Mouse (Mus musculus) heart, embryonic 11.5 days (tissue): ENCODE measurements around the gene Gpr146. TPM values are rescaled to one million over a fixed set of nuclear protein-coding genes. Genes with fewer than 3 reads are reported as not detected.

Source experiments
- ATAC-seq: fragments of 200-750 bp; cut with Nextera tagmentation; replicated peaks from 2 replicates; pipeline ENCODE4 v1.8.0; 2017; ENCODE audit warnings: moderate library complexity; ENCODE audit not compliant: insufficient number of reproducible peaks, low FRiP score, low TSS enrichment
- H3K27ac ChIP-seq: fragments of 300-500 bp; sonication (generic); 2 replicates; pipeline ENCODE4 v1.5.1; 2014; ENCODE audit warnings: mild to moderate bottlenecking, low read depth, low read length
- H3K27me3 ChIP-seq: fragments of 300-500 bp; sonication (generic); 2 replicates; pipeline ENCODE4 v1.6.1; 2014; ENCODE audit warnings: mild to moderate bottlenecking, low read length, mixed read lengths; ENCODE audit not compliant: control insufficient read depth, insufficient read depth
- H3K36me3 ChIP-seq: fragments of 300-500 bp; sonication (generic); 2 replicates; pipeline ENCODE4 v1.6.1; 2014; ENCODE audit warnings: mild to moderate bottlenecking, low read length, moderate library complexity, mixed read lengths; ENCODE audit not compliant: control insufficient read depth, insufficient read depth
- H3K4me1 ChIP-seq: fragments of 300-500 bp; sonication (generic); 2 replicates; pipeline ENCODE4 v1.6.1; 2014; ENCODE audit warnings: low read length; ENCODE audit not compliant: control insufficient read depth, insufficient read depth
- H3K4me2 ChIP-seq: fragments of 300-500 bp; sonication (generic); 2 replicates; pipeline ENCODE4 v1.6.1; 2014; ENCODE audit warnings: mild to moderate bottlenecking, moderate library complexity
- H3K4me3 ChIP-seq: fragments of 300-500 bp; sonication (generic); 2 replicates; pipeline ENCODE4 v1.5.1; 2014; ENCODE audit warnings: low read depth, low read length
- H3K9ac ChIP-seq: fragments of 300-500 bp; sonication (generic); 2 replicates; pipeline ENCODE4 v1.6.1; 2014; ENCODE audit warnings: mild to moderate bottlenecking, low read depth, low read length, moderate library complexity
- H3K9me3 ChIP-seq: fragments of 300-500 bp; sonication (generic); replicated peaks from 2 replicates; pipeline ENCODE4 v1.6.1; 2016; ENCODE audit warnings: low read length; ENCODE audit not compliant: control insufficient read depth
- WGBS: fragments of 180-500 bp; shearing (Covaris S2); extraction: QIAGEN DNeasy Blood & Tissue Kit; methylation state at CpG from one replicate; pipeline ENCODE4 v1.1.7; 2014; ENCODE audit not compliant: insufficient replicate concordance; 5-methylcytosine and 5-hydroxymethylcytosine counted together
- polyA plus RNA-seq: library from polyadenylated mRNA; unstranded; fragments of >200 nt; fragmentation: Nextera tagmentation; extraction: Ambion mirVana; gene quantifications from 2 replicates; pipeline ENCODE4 v1.2.1, GENCODE M21; 2014

Gene Gpr146
- polyA plus RNA-seq, 1 experiment from 2014 or later = 7.5 TPM

DNA sequence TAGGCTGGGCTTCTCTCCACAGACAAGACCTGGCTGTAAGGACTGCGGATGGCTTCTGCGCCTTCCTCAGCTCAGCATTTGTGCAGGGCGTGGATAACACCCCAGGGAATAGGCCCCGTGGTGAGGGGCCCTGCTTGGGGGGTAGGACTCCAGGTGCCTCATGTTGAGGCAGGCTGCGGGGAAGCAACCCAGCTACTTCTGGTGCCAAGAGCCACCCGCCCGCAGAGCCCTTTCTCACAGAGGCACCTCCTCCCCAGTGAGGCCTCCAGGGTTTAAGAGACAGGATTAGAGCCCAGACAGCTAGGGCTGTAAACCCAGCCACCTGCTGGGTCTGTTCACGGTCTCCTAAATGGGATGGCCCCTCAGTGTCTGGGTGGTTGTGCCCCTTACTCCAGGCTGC is 25.9 kb upstream of the Gpr146 start:
- no peak for ATAC-seq
- 0 out of 2 replicates have a peak overlapping the region, but pooled peaks have one; percentile 18 for H3K9ac ChIP-seq

GRCm38 (mm10) chr5:139352317-139352716 is 25.2 kb upstream of the Gpr146 start, which contains the start of gene Cyp2w1:
Gene Cyp2w1, plus strand, starts transcription at chr5:139352617.
- no peaks in the 10 kb centered on the region for H3K9me3 ChIP-seq
- no peak for ATAC-seq
- peaks cover 36% of the 10 kb centered on the region for H3K27me3 ChIP-seq
- no peak within 1 kb of the TSS for H3K27ac ChIP-seq
- 51% methylated on average over 6 of the region's 6 CpGs for WGBS
- no peak within 1 kb of the TSS for H3K4me3 ChIP-seq
- H3K36me3 ChIP-seq = no peaks in the 10 kb centered on the region
- H3K4me1 ChIP-seq = no peaks in the 10 kb centered on the region; the same call in 1 of the 2 replicates
- no peak within 1 kb of the TSS for H3K4me2 ChIP-seq
- 0 out of 2 replicates have a peak within 1 kb of the TSS, but pooled peaks have one; percentile 18 for H3K9ac ChIP-seq

More for the DNA sequence above, 25.9 kb upstream of the Gpr146 start:
- Histone ChIP-seq H3K4me2 (no peak overlapping the region), H3K4me1 (no peaks in the 10 kb centered on the region; the same call in 1 of the 2 replicates), H3K9me3 (no peaks in the 10 kb centered on the region), H3K4me3 (no peak overlapping the region), H3K36me3 (no peaks in the 10 kb centered on the region), H3K27me3 (peaks cover 38% of the 10 kb centered on the region), H3K27ac (no peak overlapping the region)
- WGBS = 35% methylated on average over 7 of the region's 8 CpGs

DNA sequence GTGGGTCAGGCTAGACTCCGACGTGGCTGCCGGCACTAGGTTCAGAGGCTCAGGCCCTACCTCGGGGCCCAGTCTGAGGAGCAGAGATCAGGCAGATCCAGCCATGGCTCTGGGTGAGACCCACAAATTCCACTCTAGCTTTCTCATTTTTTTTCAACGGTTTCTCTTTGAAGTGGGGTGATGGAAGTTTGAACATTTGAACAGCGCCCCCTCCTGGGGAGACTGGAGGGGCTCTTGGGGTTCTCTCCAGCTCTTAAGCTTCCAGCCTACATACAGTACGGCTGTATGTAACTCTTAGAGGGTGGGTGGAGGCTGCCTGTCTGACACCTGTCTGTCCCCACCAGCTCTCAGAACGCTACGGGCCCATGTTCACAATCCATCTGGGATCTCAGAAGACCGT is 24.0 kb upstream of the Gpr146 start:
- H3K9ac ChIP-seq = no peak overlapping the region
- no peaks in the 10 kb centered on the region for H3K36me3 ChIP-seq
- WGBS = 56% methylated on average over 10 of the region's 10 CpGs
- ATAC-seq = no peak
- no peaks in the 10 kb centered on the region; the same call in 1 of the 2 replicates for H3K4me1 ChIP-seq
- no peak overlapping the region for H3K27ac ChIP-seq
- no peaks in the 10 kb centered on the region for H3K9me3 ChIP-seq
- H3K27me3 ChIP-seq = peaks cover 36% of the 10 kb centered on the region
- no peak overlapping the region for H3K4me2 ChIP-seq
- H3K4me3 ChIP-seq = no peak overlapping the region

- peaks cover 36% of the 10 kb centered on the region for H3K27me3 ChIP-seq
These were observed 23.6 kb upstream of the Gpr146 start for GRCm38 (mm10) chr5:139353946-139354345.

GRCm38 (mm10) chr5:139355235-139355772 is 22.2 kb upstream of the Gpr146 start:
- no peak overlapping the region for H3K9ac ChIP-seq
- no peaks in the 10 kb centered on the region for H3K9me3 ChIP-seq
- H3K27ac ChIP-seq = no peak overlapping the region
- no peak for ATAC-seq
- H3K4me1 ChIP-seq = no peaks in the 10 kb centered on the region; the same call in 1 of the 2 replicates
- no peak overlapping the region for H3K4me2 ChIP-seq
- no peaks in the 10 kb centered on the region for H3K36me3 ChIP-seq
- H3K4me3 ChIP-seq = no peak overlapping the region
- WGBS = 28% methylated on average over 19 of the region's 19 CpGs
- H3K27me3 ChIP-seq = peaks cover 36% of the 10 kb centered on the region

More at GRCm38 (mm10) chr5:139353946-139354345, 23.6 kb upstream of the Gpr146 start:
- no peak overlapping the region for H3K4me2 ChIP-seq
- WGBS = 80% methylated on average over 11 of the region's 11 CpGs
- H3K27ac ChIP-seq = no peak overlapping the region
- no peaks in the 10 kb centered on the region; the same call in 1 of the 2 replicates for H3K4me1 ChIP-seq
- H3K9me3 ChIP-seq = no peaks in the 10 kb centered on the region
- H3K36me3 ChIP-seq = no peaks in the 10 kb centered on the region
- no peak overlapping the region for H3K9ac ChIP-seq
- no peak overlapping the region for H3K4me3 ChIP-seq
- no peak for ATAC-seq

GRCm38 (mm10) chr5:139358653-139359052 is 18.8 kb upstream of the Gpr146 start:
- no peaks in the 10 kb centered on the region for H3K36me3 ChIP-seq
- 31% methylated on average over 2 of the region's 2 CpGs for WGBS
- H3K4me3 ChIP-seq = no peak overlapping the region
- peaks cover 19% of the 10 kb centered on the region for H3K27me3 ChIP-seq
- no peaks in the 10 kb centered on the region; the same call in 1 of the 2 replicates for H3K4me1 ChIP-seq
- H3K27ac ChIP-seq = no peak overlapping the region
- no peak overlapping the region for H3K4me2 ChIP-seq
- H3K9ac ChIP-seq = no peak overlapping the region
- no peaks in the 10 kb centered on the region for H3K9me3 ChIP-seq
- no peak for ATAC-seq

- no peak for ATAC-seq
- H3K4me2 ChIP-seq = no peak overlapping the region
- peaks cover under 1% of the 10 kb centered on the region for H3K4me1 ChIP-seq
- no peaks in the 10 kb centered on the region for H3K36me3 ChIP-seq
- H3K27me3 ChIP-seq = peaks cover 22% of the 10 kb centered on the region
- no peak overlapping the region for H3K4me3 ChIP-seq
- WGBS = 88% methylated on average over 5 of the region's 5 CpGs
- no peak overlapping the region for H3K9ac ChIP-seq
- H3K9me3 ChIP-seq = no peaks in the 10 kb centered on the region
- H3K27ac ChIP-seq = no peak overlapping the region
These were observed 18.3 kb upstream of the Gpr146 start for GRCm38 (mm10) chr5:139359244-139359643.

GRCm38 (mm10) chr5:139363858-139364257 is 13.6 kb upstream of the Gpr146 start:
- H3K9ac ChIP-seq = no peak overlapping the region
- H3K27me3 ChIP-seq = 0 out of 2 replicates have a peak, but pooled peaks cover 5% of the 10 kb centered on the region
- 62% methylated on average over 7 of the region's 7 CpGs for WGBS
- H3K4me3 ChIP-seq = no peak overlapping the region
- ATAC-seq = no peak
- H3K36me3 ChIP-seq = no peaks in the 10 kb centered on the region
- H3K9me3 ChIP-seq = no peaks in the 10 kb centered on the region
- no peak overlapping the region for H3K4me2 ChIP-seq
- H3K4me1 ChIP-seq = peaks cover 13% of the 10 kb centered on the region
- H3K27ac ChIP-seq = no peak overlapping the region
